Mouse (Mus musculus) left cerebral cortex, adult 18-20 months (tissue): ENCODE data around the gene Atg7. TPM values are rescaled to one million over a fixed set of nuclear protein-coding genes. Genes with fewer than 3 reads are reported as not detected.
"Not testable (repeated sequence)": the region's sequence is repeated elsewhere in the genome, so short reads cannot be mapped to it uniquely, and the experiment has no call there.

ENCODE experiments used
- DNase-seq, 2 experiments: peaks; one replicate each; pipeline ENCODE4 v3.0.0; 2021 to 2022; ENCODE audit warnings: low spot score in 2 of 2, mixed read lengths in 1 of 2
- total RNA-seq, 2 experiments: library from RNA; stranded (reverse); gene quantifications; 2 replicates each; pipeline ENCODE4 v1.2.3; 2021

Gene Atg7
- total RNA-seq, 2 experiments from 2014 or later = 24.3 to 28.3 TPM

DNA sequence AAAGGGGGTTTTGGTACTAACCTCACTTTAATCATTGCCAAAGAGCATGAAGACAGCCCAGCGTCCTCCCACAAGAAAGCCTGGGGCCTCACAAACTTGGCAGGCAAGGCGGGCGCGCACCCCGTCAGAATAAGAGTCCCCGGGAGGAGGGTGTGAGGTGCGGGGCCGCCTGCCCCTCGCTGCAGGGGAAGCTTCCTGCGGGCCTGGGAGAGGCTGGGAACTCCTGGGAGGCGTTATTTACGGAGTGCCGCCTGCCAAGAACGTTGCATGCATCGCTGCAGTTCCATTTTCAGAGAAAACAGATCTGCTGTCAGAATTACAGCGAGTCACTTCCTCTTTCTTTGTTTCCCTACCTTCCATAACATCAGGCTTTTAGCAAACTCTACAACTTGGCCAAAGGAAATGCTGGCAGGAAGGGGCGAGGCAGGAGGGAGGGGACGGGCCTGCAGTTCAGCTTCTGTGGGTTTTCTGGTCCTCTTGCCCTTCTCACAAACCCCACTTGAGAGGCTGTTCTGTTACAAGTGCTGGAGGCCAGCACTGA is 232.2 kb downstream of the Atg7 start:
- DNase-seq = peak; percentile 90 to 94

DNA sequence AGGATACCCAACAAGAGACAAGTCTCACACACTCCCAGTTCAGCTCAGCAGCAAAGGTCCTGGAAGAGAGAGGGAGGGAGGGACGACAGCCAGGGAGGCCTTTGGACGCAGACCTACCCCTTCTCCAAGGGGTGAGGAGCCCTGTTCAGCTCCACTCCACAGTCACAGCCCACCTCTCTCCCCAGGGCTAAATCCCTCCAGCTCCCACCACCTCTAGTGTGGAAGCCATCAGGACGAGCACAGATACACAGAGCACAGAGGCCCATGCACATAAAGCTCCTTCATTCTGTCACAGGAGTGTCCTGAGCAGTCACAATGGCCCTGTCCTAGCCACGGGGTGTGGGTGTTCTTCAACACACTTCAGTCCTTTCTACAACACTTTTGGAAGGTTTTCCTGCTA is 233.1 kb downstream of the Atg7 start:
- no peak for DNase-seq

DNA sequence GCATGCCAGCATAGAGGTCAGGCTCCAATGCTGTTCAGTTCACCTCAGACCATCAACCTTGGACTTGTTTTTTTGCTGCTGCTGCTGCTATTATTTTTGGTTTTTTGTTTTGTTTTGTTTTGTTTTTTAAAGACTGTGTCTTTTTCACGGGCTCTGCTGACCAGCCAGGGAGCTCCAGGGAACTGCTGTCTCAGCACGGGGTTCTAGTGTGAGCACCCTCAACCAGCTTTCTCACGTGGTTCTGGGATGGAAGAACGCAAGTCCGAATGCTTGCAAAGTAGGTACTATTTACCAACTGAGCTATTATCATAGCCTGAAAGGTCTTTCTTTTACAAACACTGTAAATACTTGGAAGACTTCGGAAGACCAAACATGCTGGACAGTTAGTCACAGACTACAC is 233.6 kb downstream of the Atg7 start:
- DNase-seq = no peak

DNA sequence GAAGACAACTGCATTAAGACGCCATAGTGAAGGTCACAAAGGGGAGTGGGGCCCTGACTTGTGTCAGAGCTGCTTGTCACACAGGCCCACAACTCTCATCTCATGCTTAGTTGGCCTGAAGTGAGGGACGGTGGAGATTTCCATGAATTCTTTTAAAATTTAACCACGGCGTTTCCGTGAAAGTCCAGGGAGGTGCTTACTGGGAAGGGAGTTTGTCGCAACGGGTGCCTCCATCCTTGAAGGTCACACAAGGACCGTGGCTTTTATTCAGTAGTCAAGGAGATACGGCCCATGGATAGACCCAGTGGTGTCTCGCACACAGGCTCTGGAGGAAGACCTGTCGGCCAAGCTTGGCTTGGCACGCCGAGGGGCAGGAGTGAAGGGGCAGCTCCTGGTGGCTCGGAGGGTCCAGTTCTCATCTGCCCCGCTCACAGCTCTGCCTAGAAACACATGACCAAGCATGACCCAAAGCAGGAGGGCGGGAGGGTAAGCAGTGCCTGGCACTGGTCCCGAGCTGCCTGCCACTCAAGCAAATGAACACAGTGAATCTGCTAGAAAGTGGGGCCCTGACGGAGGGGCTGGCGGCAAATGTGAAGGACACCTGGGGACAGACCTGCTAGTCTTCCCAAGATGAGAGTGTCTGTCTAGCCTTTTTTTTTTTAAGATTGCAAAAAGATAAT is 236.1 kb downstream of the Atg7 start:
- DNase-seq = no peak

DNA sequence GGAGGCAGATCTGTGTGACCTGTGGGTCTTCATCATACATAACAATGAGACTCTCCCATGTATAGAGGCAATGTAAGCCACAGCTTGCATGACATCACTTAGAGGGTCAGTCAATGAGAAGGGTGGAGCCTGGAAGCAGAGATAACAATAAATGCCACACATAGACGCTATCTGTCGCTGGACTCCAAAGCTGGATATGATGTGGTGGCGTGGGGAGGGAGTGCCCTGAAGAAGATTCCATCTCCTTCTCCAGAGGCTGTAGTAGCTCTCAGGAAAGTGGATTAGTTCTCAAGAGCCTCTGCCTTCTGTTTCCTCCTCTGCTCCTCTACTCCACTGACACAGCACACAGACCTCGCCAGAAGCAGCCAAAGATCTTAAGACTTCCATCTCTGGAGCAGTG is 237.9 kb downstream of the Atg7 start:
- DNase-seq = no peak

DNA sequence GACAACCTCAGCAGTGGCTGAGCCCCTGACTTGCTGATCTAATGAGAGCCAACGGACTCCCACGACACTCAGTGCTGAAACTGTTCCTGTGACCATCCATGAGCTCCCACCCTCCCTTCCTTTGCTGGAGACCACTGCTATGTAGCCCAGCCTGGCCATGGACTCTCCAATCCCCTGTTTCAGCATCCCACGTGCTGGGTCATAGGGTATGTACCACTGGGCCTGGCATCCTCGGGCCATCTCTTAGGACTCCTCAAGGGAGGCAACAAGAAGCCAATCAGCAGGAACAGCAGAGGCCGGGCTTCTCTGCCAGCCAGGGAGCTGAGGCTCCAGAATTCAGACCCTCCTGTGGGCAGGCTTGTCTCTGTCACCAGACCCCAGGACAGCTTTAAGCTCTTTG is 239.3 kb downstream of the Atg7 start:
- no peak for DNase-seq

DNA sequence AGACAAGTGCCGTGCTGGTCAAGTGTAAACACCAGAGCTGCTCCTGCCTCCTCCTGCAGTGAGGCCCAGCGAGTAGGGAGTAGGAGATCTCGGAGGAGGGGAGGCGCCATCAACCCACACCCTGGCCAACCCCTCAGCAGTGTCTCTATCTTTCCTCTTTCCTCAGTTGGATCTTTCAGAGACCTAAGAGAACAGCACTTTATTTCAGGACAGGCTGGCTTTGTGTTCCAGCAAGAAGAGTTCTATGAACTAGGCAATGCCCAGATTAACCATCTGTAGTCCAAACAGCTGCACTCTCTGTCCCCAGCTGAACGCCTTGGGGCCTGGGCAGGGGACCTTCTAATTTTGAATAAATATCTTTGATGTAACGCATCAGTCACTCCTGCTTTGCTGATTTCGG is 239.8 kb downstream of the Atg7 start:
- no peak for DNase-seq

DNA sequence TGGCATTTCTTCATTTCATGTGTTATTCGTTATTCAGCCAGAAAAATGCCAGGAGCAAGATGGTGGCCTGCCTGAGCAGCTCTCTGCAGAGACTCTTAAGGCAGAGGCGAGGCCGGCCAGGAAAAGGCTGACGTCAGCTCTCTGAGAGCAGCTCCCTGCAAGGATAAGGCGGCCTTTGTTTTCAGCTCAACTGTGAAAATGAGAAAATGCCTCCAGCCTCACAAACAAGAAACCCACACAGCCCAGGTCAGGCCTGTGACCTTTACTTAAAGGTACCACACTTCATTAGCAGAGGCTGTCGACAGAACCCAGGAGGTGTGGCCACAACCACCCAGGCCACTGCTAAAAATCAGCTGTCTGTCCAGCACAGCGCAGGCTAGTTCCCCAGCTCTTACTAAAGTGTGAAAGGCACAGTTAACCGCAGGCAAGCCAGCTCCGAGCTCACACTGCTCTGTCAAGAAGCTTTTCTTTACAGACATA is 240.4 kb downstream of the Atg7 start:
- DNase-seq = peak; percentile 66 to 73

DNA sequence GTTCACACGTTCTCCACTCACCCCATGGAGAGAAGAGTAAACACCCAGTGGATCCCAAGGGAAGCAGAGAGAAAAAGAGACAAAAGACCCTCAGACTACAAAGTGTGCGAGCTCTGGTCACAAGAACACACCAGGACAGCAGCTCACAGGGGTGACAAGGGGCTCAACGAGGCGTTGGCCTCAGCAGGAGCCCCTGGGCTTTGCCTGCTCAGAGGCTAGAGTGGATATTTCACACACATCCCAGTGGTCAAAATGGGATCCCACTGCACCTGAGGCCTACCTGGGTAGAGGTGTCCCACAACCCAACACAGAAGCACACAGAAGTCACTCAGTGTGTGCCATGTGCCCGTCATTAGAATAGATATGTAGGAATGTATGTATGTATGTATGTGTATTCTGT is 242.2 kb downstream of the Atg7 start:
- no peak for DNase-seq

DNA sequence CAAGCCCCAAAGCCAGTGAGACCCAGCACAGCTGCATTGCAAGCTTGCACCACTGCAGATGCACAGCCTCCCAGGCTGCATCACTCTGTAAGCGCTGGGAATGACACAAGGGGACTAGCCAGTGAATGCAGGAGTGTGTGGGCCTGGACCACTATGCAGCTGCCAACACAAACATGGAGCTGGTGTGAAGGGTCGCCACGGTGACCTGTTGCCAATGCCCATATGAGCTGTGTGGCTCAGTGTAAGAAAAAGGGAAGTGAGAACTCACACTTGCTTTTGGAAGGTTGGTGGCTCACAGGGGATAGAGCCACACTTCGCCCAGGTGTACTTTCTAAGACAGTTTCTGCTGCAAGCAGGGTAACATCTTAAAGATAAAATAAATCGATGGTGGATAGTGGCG is 243.1 kb downstream of the Atg7 start:
- DNase-seq = no peak

DNA sequence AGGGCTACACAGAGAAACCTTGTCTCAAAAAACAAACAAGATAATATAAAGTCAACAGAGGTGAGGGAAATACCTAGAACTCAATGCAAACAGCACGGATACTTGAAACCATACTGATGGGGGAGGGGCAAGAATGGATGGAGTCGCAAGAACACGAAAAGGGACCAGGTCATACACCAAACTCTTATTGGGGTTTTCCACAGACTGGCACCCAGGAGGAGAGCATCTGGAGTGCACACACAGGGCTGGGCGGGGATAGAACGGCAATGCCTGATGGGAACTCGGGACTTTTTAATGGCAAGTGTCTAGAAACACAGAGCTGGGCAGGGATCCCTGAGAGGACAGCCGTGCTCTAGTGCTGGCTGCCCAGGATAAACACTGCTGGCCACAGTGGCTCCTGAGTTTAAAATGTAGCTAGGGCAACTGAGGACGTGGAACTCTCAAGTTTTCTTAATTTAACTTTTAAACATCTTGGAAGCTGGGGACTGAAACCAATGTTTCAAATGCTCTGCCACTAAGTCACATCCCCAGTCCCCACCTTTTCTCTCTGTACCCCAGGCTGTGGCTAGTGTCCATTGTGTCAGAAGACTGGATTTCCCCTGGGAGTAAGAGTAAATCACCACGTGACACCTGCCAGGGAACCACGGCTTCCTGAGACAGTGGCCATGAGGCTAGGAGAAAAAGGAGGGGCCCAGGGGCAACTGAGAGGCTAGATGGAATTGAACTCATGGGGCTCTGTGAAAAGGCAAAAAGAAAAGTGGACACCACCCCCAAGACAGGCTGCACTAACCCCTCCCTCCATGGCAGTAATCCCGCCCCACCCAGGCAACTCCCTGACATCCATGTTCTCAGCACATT is 243.8 kb downstream of the Atg7 start:
- DNase-seq = no peak

DNA sequence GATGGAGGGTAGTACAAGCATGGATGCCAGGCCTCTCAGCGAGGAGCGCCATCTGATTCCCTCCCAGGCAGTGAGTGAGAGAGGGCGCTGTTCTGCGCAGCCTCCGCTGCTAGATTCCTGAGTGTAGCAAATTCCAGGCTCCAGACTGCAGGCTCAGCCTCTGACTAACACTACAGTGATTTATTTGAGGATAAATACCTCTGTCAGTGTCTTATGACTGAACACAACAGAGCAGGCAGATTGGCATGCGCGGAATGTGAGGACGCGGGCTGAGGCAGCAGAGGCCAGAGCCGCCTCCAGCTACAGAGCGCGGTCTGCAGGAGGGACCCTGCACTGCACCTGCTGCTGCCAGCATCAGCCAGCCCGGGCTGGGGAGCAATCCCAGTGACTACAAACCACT is 246.0 kb downstream of the Atg7 start:
- DNase-seq = peak; percentile 63 to 77

DNA sequence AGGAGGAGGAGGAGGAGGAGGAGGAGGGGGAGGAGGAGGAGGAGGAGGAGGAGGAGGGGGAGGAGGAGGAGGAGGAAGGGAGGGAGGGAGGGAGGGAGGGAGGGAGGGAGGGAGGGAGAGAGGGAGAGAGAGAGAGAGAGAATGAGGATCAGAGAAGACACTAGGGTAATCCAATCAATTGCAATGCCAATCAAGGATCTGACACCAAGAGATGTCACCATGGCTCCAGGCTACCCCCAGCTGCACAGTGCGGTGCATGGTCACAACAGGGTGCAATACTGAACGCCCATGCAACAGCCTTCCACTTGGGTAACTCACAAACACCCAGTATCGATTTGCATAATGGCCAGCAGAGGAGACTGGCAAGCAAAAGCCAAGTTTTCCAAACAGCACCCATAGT is 247.1 kb downstream of the Atg7 start:
- DNase-seq = not testable (repeated sequence)

DNA sequence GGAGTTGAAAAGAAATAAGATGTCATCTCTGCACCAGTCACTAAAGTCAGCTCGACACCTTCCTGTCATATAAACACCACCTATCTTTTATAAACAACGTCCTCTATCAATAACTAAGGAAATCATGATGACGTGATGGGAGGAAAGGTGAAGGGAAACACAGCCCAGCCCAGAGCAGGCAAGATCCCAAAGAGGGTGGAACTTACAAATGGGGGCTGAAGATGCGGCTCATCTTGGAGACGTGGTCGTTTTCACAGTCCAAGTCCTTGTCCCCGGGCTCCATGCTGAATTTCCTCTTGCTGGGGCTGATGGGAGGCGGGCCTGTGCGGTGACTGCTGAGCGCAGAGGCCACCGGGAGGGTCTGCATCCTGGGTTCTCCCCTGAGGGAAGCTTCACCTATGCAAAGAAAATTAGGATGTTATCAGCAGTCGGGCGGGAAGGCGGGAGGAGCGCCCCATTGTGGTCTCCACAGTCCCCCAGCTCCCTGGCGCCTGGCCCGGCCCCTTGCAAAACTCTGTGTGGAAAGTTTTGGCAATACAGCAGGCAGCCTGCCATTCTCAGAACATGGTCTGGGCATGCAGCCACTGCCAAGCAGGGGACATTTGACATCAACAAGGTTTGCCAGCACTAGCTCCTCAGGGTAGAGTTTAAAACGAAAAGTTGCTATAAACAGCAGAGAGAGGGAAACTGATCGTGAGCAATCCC is 247.7 kb downstream of the Atg7 start:
- peak; percentile 62 to 73 for DNase-seq

DNA sequence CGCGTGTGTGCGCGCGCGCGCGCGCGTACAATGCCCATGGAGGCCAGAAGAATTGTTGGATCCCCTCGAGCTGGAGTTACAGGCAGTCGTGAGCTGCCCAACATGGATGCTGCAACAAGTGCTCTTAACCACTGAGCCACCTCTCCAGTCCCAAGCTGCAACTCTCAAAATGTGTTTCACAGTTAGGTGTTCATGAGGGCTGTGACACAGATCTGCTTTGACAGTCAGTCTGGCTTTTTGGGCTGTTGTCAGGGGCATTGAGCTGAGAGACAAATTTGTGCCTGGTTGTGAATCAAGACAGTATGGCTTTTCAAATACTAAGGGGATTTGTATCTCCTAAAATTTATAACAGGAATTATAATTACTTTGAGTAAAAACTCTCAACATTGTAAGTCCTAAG is 248.4 kb downstream of the Atg7 start:
- DNase-seq = no peak

DNA sequence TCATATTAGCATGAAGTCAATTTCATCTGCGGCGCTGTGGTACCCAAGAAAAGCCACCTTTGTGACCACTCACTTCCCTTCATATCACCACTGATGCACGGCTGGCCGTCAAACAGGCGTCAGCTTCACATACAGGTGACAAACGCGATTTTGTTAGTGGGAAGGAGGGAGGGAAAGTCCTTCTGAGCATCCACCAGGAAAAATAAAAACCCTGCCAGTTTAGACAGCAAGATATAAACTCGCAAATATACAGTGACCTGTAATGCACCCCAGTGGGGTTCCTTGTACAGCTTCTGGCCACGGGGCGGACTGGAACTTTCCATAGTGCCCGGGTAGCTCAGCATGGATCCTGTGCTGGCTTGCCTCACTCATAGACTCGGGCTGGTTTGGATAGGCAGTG is 248.9 kb downstream of the Atg7 start:
- DNase-seq = no peak

DNA sequence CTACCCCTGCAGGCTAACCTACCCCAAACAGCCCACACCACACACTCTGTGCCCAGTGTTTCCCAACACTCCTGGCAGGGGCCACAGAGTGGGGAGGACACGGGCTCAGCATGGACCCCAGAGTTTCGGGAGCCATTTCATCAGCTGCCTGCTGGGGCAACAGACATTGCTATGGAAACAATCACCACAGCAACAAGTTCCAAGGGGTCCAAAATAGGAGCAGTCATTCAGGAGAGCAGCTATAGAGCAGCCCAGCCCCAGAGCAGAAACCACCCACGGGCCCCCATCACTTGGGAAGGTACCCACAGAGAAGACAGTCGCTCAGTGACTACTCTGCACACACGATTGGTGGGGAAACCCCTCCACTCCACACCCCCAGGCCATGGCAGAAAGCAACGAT is 249.5 kb downstream of the Atg7 start:
- DNase-seq = peak; percentile 44 to 65

DNA sequence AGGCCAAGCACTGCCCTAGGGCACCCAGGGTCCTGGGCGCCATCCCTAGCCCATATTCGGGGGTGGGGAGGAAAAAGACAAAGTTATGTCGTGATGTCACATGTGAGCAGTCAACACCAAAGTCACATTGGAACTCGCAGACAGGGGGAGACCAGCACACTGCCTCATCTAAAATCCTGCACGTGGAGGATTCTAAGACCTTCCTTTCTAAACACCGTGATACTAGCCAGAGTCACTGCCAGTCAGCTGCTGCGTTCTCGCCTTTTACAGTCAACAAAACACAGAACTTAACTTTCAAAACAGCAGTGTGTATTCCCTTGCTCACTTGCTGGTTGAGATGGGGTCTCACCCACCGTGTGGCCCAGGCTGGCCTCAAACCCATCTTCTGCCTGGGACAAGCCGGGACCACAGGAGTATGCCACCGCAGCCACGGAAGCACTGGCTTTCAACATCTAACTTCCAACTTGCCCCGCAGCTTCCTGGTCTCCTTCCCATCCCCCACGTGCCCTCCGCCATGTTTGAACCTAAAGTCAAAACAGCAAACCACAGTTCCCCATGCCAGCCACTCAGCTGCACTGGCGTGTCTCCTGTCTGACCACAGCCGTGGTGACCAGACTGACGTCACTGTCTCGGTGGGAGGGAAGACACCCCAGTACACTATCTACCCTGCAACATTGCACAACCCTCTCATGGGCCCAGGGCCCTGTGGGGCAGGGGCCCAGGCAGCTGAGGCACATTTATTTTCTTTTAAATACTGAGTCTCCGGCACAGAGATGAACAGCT is 250.7 kb downstream of the Atg7 start:
- no peak for DNase-seq

DNA sequence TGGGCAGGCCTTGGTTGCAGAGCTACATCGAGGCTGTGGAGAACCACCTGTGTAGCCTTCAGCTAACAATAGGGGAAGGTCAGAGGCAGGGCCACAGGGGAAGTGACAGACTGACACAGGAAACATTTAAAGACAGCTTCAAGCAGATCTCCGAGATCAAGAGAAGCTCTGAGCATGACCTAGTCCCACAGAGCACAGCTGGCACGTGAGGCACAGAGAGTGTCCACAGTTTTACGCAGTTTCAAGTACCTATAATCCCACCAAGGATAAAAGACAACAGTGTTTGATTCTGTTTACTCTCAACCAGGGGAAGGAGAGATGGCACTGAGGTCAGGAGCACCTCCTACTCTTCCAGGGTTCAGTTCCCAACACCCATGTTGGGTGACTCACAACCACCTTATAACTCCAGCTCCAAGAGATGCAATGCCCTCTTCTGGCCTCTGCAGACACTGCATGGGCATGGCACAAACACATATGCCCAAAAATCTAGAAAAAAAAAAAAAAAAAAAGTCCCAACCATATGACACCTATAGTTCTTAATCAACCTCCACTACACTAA is 251.7 kb downstream of the Atg7 start:
- DNase-seq = no peak

DNA sequence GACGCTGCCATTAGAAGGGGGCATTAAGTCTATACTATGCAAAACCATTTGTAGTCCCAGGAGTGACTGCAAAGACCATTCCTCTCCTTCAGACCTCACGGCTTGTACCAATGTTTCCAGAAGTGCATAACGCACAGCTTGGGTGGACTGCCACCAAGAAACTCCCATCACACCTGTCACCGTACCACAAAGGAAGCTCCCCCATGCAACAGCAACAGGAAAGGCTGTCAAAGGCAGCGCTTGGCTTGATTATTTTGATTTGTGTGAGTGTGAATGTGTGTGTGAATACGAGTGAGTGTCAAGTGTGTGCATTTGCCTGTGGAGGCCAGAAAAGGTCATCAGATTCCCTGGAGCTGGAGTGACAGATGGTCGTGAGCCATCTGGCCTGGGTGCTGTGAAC is 252.3 kb downstream of the Atg7 start:
- no peak for DNase-seq

DNA sequence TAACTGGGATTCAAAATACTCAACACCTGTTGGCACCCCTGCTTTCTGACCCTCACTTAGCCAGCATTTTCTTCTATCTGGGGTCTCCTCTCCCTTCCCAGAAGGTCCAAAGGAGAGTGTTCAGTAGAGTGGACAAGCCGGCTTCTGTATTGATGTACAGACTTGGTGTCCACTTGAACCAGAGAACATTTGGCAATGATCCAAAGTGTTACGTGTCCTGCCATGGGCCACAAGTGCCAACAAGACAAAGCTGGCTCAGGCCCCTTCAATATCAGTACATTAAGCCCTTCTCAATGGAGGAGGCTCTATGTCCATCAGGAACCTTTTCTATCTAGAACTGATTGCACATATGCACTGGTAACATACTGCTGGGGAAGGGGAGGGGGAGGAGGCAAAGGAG is 253.4 kb downstream of the Atg7 start:
- DNase-seq = no peak
